Mouse (Mus musculus) brain, embryonic 14.5 days (tissue): Measurements from ENCODE around the gene Actc1. TPM values are rescaled to one million over a fixed set of nuclear protein-coding genes. Genes with fewer than 3 reads are reported as not detected.
A peak's percentile ranks its signal among the peaks of the same experiment; 100 is the strongest.

Experiments
- DNase-seq: peaks from one replicate; pipeline ENCODE4 v3.0.0-alpha.2; 2011; ENCODE audit warnings: low read depth
- CTCF ChIP-seq: fragments of 200-500 bp; IDR thresholded peaks from 2 replicates; pipeline ENCODE4 v1.5.1; 2012; ENCODE audit warnings: inconsistent platforms, mild to moderate bottlenecking, moderate library complexity, borderline replicate concordance; ENCODE audit not compliant: insufficient read depth, insufficient read length; ENCODE audit errors: extremely low read depth
- POLR2A ChIP-seq: fragments of 200-500 bp; IDR thresholded peaks from 2 replicates; pipeline ENCODE4 v1.6.1; 2012; ENCODE audit warnings: mild to moderate bottlenecking, inconsistent platforms, borderline replicate concordance; ENCODE audit not compliant: poor library complexity, insufficient read depth, insufficient read length, severe bottlenecking; ENCODE audit errors: extremely low read depth
- polyA plus RNA-seq: library from polyadenylated mRNA; depleted of rRNA; stranded (reverse); fragments of >200 nt; gene quantifications from 2 replicates; pipeline ENCODE4 v1.2.3, GENCODE M21; 2012

The Actc1 gene
- polyA plus RNA-seq, 1 experiment, result 9.8 TPM

DNA sequence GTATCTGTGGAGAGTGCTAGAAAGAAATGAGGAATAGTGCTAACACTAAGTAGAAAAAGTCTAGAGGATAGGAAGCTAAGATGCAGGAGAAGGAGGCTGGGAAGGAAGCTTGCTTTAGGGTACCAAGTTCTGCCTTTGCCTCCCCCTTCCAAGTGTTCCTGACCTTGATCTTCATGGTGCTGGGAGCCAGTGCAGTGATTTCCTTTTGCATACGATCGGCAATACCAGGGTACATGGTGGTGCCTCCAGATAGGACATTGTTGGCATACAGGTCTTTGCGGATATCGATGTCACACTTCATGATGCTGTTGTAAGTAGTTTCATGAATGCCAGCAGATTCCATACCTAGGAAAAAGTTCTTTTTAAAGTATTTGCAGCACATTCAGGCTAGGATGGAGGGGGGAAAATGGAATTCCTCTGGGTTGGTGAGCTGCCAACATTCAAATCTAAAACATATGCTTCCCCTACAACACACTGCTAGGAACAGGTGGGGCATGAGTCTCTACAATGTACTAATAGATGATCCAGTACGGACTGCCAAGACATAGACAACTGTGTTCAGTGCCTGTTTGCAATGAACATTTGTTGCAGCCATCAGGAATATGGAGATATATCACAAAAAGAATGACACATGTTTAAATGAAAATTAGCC is 5.3 kb downstream of the Actc1 start:
- TF ChIP-seq POLR2A (no peak), CTCF (no peak)
- peak; percentile 54 for DNase-seq

GRCm38 (mm10) chr2:114046151-114046664 is 7.1 kb downstream of the Actc1 start:
- DNase-seq, result no peak
- TF ChIP-seq CTCF (no peak), POLR2A (no peak)

DNA sequence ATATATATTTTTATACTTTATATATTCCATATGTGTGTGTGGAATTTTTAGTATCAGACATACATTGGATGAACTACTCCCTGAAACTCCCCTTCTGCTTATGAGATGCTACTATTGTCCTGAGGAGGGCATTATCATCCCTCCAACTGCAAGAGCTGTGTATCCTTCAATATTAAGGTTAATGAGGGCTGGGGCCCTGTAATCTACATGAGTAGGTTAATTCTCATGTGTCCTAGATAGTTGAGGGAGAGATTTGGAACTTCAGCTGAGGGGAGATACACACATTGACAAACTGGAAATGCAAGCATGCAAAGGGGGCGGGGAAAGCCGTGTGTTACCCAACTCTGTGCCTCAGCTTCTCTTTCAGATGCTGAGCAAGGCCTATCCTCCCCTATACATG is 15.4 kb downstream of the Actc1 start:
- no peak for DNase-seq
- TF ChIP-seq CTCF (no peak), POLR2A (no peak)

GRCm38 (mm10) chr2:114032259-114032658 is 21.1 kb downstream of the Actc1 start:
- TF ChIP-seq CTCF (no peak), POLR2A (no peak)
- no peak for DNase-seq

GRCm38 (mm10) chr2:114023383-114023782 is 30.0 kb downstream of the Actc1 start:
- DNase-seq, result no peak
- no peak for TF ChIP-seq CTCF

DNA sequence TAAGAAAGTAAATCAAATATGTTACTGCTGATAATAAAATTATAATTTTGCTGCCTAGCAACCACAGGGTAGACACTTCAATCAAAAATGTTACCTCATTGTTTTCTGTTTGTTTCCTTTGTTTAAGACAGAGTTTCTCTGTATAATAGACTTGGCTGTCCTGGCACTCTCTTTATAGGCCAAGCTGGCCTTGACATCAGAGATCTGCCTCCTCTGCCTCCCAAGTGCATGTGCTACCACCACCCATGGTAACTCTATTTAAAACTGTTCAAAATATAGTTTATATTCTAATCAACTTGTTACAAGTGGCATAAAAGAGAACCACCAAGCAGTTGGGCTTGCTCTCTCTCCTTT is 33.2 kb downstream of the Actc1 start:
- TF ChIP-seq CTCF (no peak), POLR2A (no peak)
- DNase-seq, result no peak

DNA sequence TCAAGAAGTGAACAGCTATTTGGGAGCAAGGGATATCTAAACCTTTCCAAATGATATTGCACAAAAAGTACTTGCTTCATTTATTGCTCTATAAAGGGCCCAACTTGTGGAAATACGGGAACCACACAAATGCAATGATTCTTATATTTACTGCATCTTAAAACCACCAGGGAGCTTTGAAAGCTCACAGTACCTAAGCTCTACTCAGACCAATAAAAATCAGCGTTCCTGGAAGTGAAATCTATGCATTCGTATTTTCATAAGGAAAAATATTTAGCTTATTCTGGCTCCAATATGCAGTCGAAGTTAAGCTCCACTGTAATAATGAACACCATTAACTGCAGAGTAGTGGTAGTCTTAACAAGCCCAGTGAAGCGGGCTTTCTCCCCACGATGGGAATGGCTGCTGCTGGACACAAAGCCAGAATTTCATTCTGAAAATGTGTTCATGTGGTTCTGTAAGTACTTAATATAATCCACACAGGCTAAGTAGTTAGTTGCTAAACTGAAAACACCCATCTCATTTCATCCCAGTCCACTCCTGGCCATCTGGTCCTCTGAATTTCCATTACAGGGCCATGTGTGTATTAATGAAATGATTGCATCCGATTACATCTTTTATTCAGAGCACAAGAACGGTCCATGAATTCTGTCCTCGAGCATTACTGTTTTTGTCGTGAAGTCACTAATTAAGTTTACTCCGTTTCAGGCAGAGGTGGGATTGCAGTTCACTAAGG is 33.7 kb downstream of the Actc1 start:
- DNase-seq, result peak; percentile 75
- no peak for TF ChIP-seq CTCF
- no peak for TF ChIP-seq POLR2A

GRCm38 (mm10) chr2:114018136-114018535 is 35.2 kb downstream of the Actc1 start:
- TF ChIP-seq CTCF (no peak), POLR2A (no peak)
- peak; percentile 82 for DNase-seq

- DNase-seq, result no peak
- TF ChIP-seq POLR2A (no peak), CTCF (no peak)
Observed at GRCm38 (mm10) chr2:114014839-114015238, 38.5 kb downstream of the Actc1 start.

- TF ChIP-seq POLR2A, result no peak
- TF ChIP-seq CTCF, result no peak
- peak; percentile 38 for DNase-seq
Observed at GRCm38 (mm10) chr2:114013846-114014245, 39.5 kb downstream of the Actc1 start.

GRCm38 (mm10) chr2:114013295-114013771 is 40.0 kb downstream of the Actc1 start, which contains the start of gene Gjd2:
Gene Gjd2, minus strand, starts transcription at chr2:114013619.
- DNase-seq, result peak; percentile 62
- TF ChIP-seq CTCF, result no peak
- TF ChIP-seq POLR2A, result 0 out of 2 replicates have a peak, but pooled peaks have one; percentile 38
